Mouse (Mus musculus): Measurements from ENCODE around the gene Fitm1.

- 0 out of 2 replicates have a peak, but pooled peaks have one; percentile 31 for TF ChIP-seq GATA1 (IDR thresholded peaks at IDR 0.05; ENCODE audit: low read length)
- TF ChIP-seq TAL1 (IDR thresholded peaks at IDR 0.05; ENCODE audit: low read length): no peak
These were observed 39.3 kb downstream of the Fitm1 start for GRCm38 (mm10) chr14:55614565-55615178.

Measured in erythroblast, embryonic 14.5 days (primary cell).